ENCODE assay signal across 8 mouse cellular contexts in the genomic region with DNA sequence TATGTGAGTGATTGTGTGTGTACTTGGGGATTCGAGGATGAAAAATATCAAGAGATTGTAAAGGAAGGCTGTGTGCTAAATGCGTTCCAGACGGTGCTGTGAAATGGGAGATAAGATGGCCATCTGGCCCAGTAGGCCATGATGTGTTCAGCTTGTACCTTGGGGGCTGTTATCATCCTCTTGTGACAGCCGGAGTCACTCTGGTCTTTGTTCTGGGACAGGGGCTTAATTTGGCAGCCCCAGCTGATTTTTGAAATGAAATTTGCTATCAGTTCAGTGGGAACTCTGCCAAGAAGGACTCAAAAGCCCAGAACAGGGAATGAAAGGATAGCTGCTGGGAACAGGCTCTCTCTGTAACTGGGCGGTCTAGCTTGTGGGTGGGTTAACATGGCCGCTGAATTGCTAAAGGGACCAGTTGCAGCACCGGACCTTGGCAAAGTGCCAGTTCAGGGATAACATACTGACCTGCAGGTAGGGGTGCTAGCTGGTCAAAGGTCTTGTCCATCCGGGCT.
A peak's percentile ranks its signal among the peaks of the same experiment; 100 is the strongest.
DNase-seq lines count a peak whose midpoint lies in the region; ATAC-seq lines count a peak whose summit lies in the region.

No protein-coding gene starts in this region.

- H3K9ac ChIP-seq in liver, embryonic 16.5 days (ENCODE audit: low read depth, low read length) = no peak overlapping the region

- no peaks in the 10 kb centered on the region for H3K36me3 ChIP-seq in liver, embryonic 16.5 days (ENCODE audit: control insufficient read depth, insufficient read depth)

- H3K4me2 ChIP-seq in liver, embryonic 16.5 days (ENCODE audit: low read depth, low read length) = no peak overlapping the region

- DNase-seq in right cerebral cortex, postnatal 10 days (ENCODE audit: low spot score in 2 of 2) = peak; percentile 52 to 60
- DNase-seq in right cerebral cortex, postnatal 36 days (ENCODE audit: low spot score in 2 of 2) = no peak
- peak; percentile 82 for DNase-seq in heart, adult 8-10 months (ENCODE audit: low spot score)
- DNase-seq in kidney, adult 18-20 months = peak; percentile 75
- DNase-seq in spleen, postnatal 14 days (ENCODE audit: low spot score in 2 of 2) = no peak
- DNase-seq in adrenal gland, adult 8-10 months = no peak
- DNase-seq in left cerebral cortex, adult 11 months (ENCODE audit: low spot score) = no peak

- 0 out of 2 replicates have a peak, but pooled peaks cover 3% of the 10 kb centered on the region for H3K9me3 ChIP-seq in liver, embryonic 16.5 days (replicated peaks; ENCODE audit: control insufficient read depth, low read length)

- H3K27ac ChIP-seq in liver, embryonic 16.5 days (ENCODE audit: low read length) = peak overlapping the region; percentile 34

- WGBS in liver, embryonic 16.5 days (ENCODE audit: insufficient replicate concordance) = 34% methylated on average over 8 of the region's 8 CpGs

- H3K27me3 ChIP-seq in liver, embryonic 16.5 days (ENCODE audit: control insufficient read depth, insufficient read depth, low read depth, low read length) = no peaks in the 10 kb centered on the region

- H3K4me3 ChIP-seq in liver, embryonic 16.5 days (ENCODE audit: low read depth, low read length) = no peak overlapping the region

- peaks cover 14% of the 10 kb centered on the region for H3K4me1 ChIP-seq in liver, embryonic 16.5 days (ENCODE audit: control insufficient read depth, low read depth, low read length)

- peak; percentile 66 for ATAC-seq in liver, embryonic 16.5 days (ENCODE audit: low read depth)

Comparison
In these comparisons a context has a peak if more than half of its experiments do, and no peak if none do; other contexts are left out.
1. DNase-seq: peak in right cerebral cortex, postnatal 10 days (2 of 2), heart, adult 8-10 months (single experiment) and kidney, adult 18-20 months (single experiment); none in right cerebral cortex, postnatal 36 days (0 of 2), spleen, postnatal 14 days (0 of 2), adrenal gland, adult 8-10 months (single experiment) and left cerebral cortex, adult 11 months (single experiment).